ENCODE assay signal across 21 mouse cellular contexts in the genomic region with DNA sequence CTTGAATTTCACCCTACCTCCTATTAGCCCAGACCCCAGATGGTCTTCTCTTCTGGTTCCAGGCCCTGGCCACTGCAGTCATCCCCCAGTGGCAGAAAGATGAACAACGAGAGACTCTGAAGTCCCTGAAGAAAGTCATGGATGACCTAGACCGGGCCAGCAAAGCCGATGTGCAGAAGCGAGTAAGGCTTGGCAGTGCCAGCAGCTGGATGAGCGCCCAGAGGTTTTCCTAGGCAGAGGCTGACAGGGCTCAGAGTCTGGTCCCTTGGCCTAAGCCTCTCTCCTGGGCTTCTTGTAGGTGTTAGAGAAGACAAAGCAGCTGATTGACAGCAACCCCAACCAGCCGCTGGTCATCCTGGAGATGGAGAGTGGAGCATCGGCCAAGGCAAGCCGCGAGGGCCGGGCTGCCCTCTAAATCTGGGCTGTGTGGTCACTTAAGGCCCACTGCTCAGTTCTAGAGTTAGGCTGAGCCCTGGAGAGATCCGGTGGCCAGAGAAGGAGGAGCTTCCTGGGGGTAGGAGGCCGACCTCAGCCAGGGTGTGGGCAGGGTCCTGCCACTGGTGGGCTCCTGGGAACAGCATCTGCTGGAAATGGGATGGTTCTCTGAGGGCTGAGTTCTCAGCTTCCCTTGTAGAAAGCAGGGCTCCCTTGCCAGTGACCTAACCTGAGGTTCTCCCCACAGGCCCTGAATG. TPM values are rescaled to one million over a fixed set of nuclear protein-coding genes. Genes with fewer than 3 reads are reported as not detected.
DNase-seq lines count a peak whose midpoint lies in the region; ATAC-seq and TF ChIP-seq lines count a peak whose summit lies in the region.
"Had no signal": no experiment of that assay in that cellular context is flagged by ENCODE, and none has a peak within 500 bp of the region (broad histone marks: within the 10 kb centered on the region; RNA-seq: fewer than 3 reads in every experiment).

No protein-coding gene starts in this region.

- TF ChIP-seq POLR2A in liver, adult 2 months (IDR thresholded peaks at IDR 0.05; ENCODE audit: extremely low read depth, insufficient read depth, low read length) = no peak

- 74% methylated on average over 12 of the region's 12 CpGs for WGBS in liver, adult 2 months
- WGBS in liver, embryonic 11.5 days = 95% methylated on average over 12 of the region's 12 CpGs
- 92% methylated on average over 12 of the region's 12 CpGs for WGBS in forebrain, embryonic 14.5 days

- ATAC-seq in liver, embryonic 11.5 days (replicated peaks; ENCODE audit: low FRiP score) = no peak
- ATAC-seq in forebrain, embryonic 14.5 days = no peak
- ATAC-seq: liver, postnatal 0 days had no signal

- no peak overlapping the region for H3K4me3 ChIP-seq in liver, adult 2 months (ENCODE audit: insufficient read depth, low read depth, low read length)
- H3K4me3 ChIP-seq in liver, embryonic 11.5 days (ENCODE audit: low read depth, low read length) = no peak overlapping the region
- no peak overlapping the region for H3K4me3 ChIP-seq in forebrain, embryonic 14.5 days (ENCODE audit: low read depth, low read length)
- H3K4me3 ChIP-seq: embryonic facial prominence, embryonic 13.5 days; hindbrain, embryonic 15.5 days had no signal

- no peak overlapping the region for H3K9ac ChIP-seq in liver, adult 2 months (ENCODE audit: low read depth, low read length)
- no peak overlapping the region for H3K9ac ChIP-seq in liver, embryonic 11.5 days (ENCODE audit: low read depth, low read length)
- no peak overlapping the region for H3K9ac ChIP-seq in forebrain, embryonic 14.5 days (ENCODE audit: low read length)
- H3K9ac ChIP-seq: embryonic facial prominence, embryonic 13.5 days; hindbrain, embryonic 15.5 days; liver, postnatal 0 days had no signal

- H3K79me2 ChIP-seq in liver, adult 2 months (ENCODE audit: control insufficient read depth, insufficient read depth, low read length) = no peaks in the 10 kb centered on the region

- H3K27me3 ChIP-seq in liver, adult 2 months (ENCODE audit: control insufficient read depth, insufficient read depth, low read length) = no peaks in the 10 kb centered on the region
- no peaks in the 10 kb centered on the region for H3K27me3 ChIP-seq in liver, embryonic 11.5 days (replicated peaks; ENCODE audit: control insufficient read depth, insufficient read depth, low read length)
- no peaks in the 10 kb centered on the region for H3K27me3 ChIP-seq in forebrain, embryonic 14.5 days (replicated peaks; ENCODE audit: control insufficient read depth, insufficient read depth, low read length)
- H3K27me3 ChIP-seq: embryonic facial prominence, embryonic 13.5 days; hindbrain, embryonic 15.5 days had no signal

- TF ChIP-seq CTCF in liver, adult 2 months (IDR thresholded peaks at IDR 0.05; ENCODE audit: low read depth, low read length) = no peak

- peaks cover 60% of the 10 kb centered on the region for H3K36me3 ChIP-seq in liver, adult 2 months (ENCODE audit: control insufficient read depth, insufficient read depth, low read length)
- H3K36me3 ChIP-seq in liver, embryonic 11.5 days (ENCODE audit: control insufficient read depth, insufficient read depth, low read length) = peaks cover 63% of the 10 kb centered on the region
- H3K36me3 ChIP-seq in forebrain, embryonic 14.5 days (ENCODE audit: control insufficient read depth, insufficient read depth, low read length) = peaks cover 75% of the 10 kb centered on the region

- H3K4me1 ChIP-seq in liver, adult 2 months (ENCODE audit: control insufficient read depth, insufficient read depth, low read length) = peaks cover 15% of the 10 kb centered on the region
- H3K4me1 ChIP-seq in liver, embryonic 11.5 days (replicated peaks; ENCODE audit: control insufficient read depth, insufficient read depth, low read length) = peaks cover 25% of the 10 kb centered on the region
- peaks cover 8% of the 10 kb centered on the region for H3K4me1 ChIP-seq in forebrain, embryonic 14.5 days (ENCODE audit: control insufficient read depth, insufficient read depth, low read length)

- DNase-seq in adrenal gland, postnatal 14 days = peak; percentile 77
- no peak for DNase-seq in adrenal gland, adult 18-20 months (ENCODE audit: low spot score in 2 of 2)
- DNase-seq in heart, adult 18-20 months = peak; percentile 46 to 47
- DNase-seq in heart, adult 8-10 months (ENCODE audit: low spot score) = no peak
- peak; percentile 42 for DNase-seq in liver, adult 2 months (ENCODE audit: extremely low read depth, low read depth, low spot score)
- no peak for DNase-seq in liver, embryonic 11.5 days (ENCODE audit: low spot score)
- DNase-seq in gastrocnemius, postnatal 10 days = peak; percentile 57
- DNase-seq in forebrain, embryonic 14.5 days (ENCODE audit: low spot score) = no peak
- DNase-seq: cerebellum, adult 11-12 months; kidney, adult 9 months; liver, postnatal 0 days; lung, postnatal 4 days; thymus, postnatal 36 days had no signal

- H3K4me2 ChIP-seq in liver, embryonic 11.5 days = no peak overlapping the region
- H3K4me2 ChIP-seq in forebrain, embryonic 14.5 days (ENCODE audit: low read length) = no peak overlapping the region
- H3K4me2 ChIP-seq: embryonic facial prominence, embryonic 13.5 days; hindbrain, embryonic 15.5 days; midbrain, embryonic 11.5 days had no signal

- no peak overlapping the region for H3K27ac ChIP-seq in liver, adult 2 months (replicated peaks; ENCODE audit: insufficient read depth, low read depth, low read length)
- H3K27ac ChIP-seq in liver, embryonic 11.5 days (ENCODE audit: low read depth, low read length) = no peak overlapping the region
- no peak overlapping the region for H3K27ac ChIP-seq in forebrain, embryonic 14.5 days (ENCODE audit: low read depth, low read length)
- H3K27ac ChIP-seq: embryonic facial prominence, embryonic 13.5 days; hindbrain, embryonic 15.5 days; stomach, postnatal 0 days had no signal

- H3K9me3 ChIP-seq in liver, embryonic 11.5 days (ENCODE audit: control insufficient read depth, low read length) = no peaks in the 10 kb centered on the region
- H3K9me3 ChIP-seq in forebrain, embryonic 14.5 days (replicated peaks; ENCODE audit: control insufficient read depth, low read length) = no peaks in the 10 kb centered on the region
- H3K9me3 ChIP-seq: embryonic facial prominence, embryonic 13.5 days; hindbrain, embryonic 15.5 days had no signal

RNA-seq across cellular contexts. Expression of a gene that starts 2.2 kb away (rescaled TPM):
- not detected in 2 replicates for total RNA-seq in adrenal gland, postnatal 14 days (2021)
- not detected for total RNA-seq in adrenal gland, adult 18-20 months (2021)
- total RNA-seq in heart, adult 18-20 months (2021) = not detected
- not detected for total RNA-seq in heart, adult 8-10 months (2022)
- total RNA-seq in liver, adult 2 months (2014; rRNA removed) = not detected in 2 replicates
- polyA plus RNA-seq in liver, adult 2 months (2012; rRNA removed) = not detected in 2 replicates
- polyA plus RNA-seq in liver, embryonic 11.5 days (2014; fragmentation: Nextera tagmentation; extraction: Ambion mirVana) = 25.7 and 31.6 TPM in 2 replicates
- total RNA-seq in gastrocnemius, postnatal 10 days (2021) = not detected
- polyA plus RNA-seq in forebrain, embryonic 14.5 days (2014; fragmentation: Nextera tagmentation; extraction: Ambion mirVana) = not detected in 2 replicates
- total RNA-seq: left cerebral cortex, adult 18-20 months had no signal
- polyA plus RNA-seq: cortical plate, adult 2 months; hindbrain, embryonic 15.5 days; large intestine, adult 2 months had no signal

RNA-seq across cellular contexts. Expression of a gene that starts 21.0 kb away (rescaled TPM):
- 83.5 and 95.6 TPM in 2 replicates for total RNA-seq in adrenal gland, postnatal 14 days (2021)
- 100 to 1,000 TPM in 1 of 2 experiments, 10 to 100 TPM in 1; 81.9 to 140 TPM for total RNA-seq in adrenal gland, adult 18-20 months (2021)
- 10 to 100 TPM; 31.9 to 33.7 TPM for total RNA-seq in heart, adult 18-20 months (2021)
- 10 to 100 TPM; 32.2 to 33.5 (median 33.0) TPM for total RNA-seq in heart, adult 8-10 months (2022)
- 60.1 and 60.5 TPM in 2 replicates for total RNA-seq in liver, adult 2 months (2014; rRNA removed)
- polyA plus RNA-seq in liver, adult 2 months (2012; rRNA removed) = 56.6 and 56.9 TPM in 2 replicates
- 86.5 and 96.2 TPM in 2 replicates for polyA plus RNA-seq in liver, embryonic 11.5 days (2014; fragmentation: Nextera tagmentation; extraction: Ambion mirVana)
- 10 to 100 TPM; 41.5 to 53.4 TPM for total RNA-seq in gastrocnemius, postnatal 10 days (2021)
- polyA plus RNA-seq in forebrain, embryonic 14.5 days (2014; fragmentation: Nextera tagmentation; extraction: Ambion mirVana) = 61.8 and 64.7 TPM in 2 replicates

RNA-seq across cellular contexts. Expression of a gene that starts 22.4 kb away (rescaled TPM):
- 12.1 and 12.6 TPM in 2 replicates for total RNA-seq in adrenal gland, postnatal 14 days (2021)
- 10 to 100 TPM in 1 of 2 experiments, 1 to 10 TPM in 1; 9.4 to 10.0 TPM for total RNA-seq in adrenal gland, adult 18-20 months (2021)
- total RNA-seq in heart, adult 18-20 months (2021) = 10 to 100 TPM; 11.3 to 12.6 TPM
- total RNA-seq in heart, adult 8-10 months (2022) = 10 to 100 TPM in 3 of 4 experiments, 1 to 10 TPM in 1; 9.8 to 11.9 (median 10.9) TPM
- 5.8 and 7.1 TPM in 2 replicates for total RNA-seq in liver, adult 2 months (2014; rRNA removed)
- polyA plus RNA-seq in liver, adult 2 months (2012; rRNA removed) = 3.3 and 3.4 TPM in 2 replicates
- polyA plus RNA-seq in liver, embryonic 11.5 days (2014; fragmentation: Nextera tagmentation; extraction: Ambion mirVana) = 7.1 TPM in 2 replicates
- 10 to 100 TPM in 1 of 2 experiments, 1 to 10 TPM in 1; 9.9 to 10.4 TPM for total RNA-seq in gastrocnemius, postnatal 10 days (2021)
- 7.0 and 7.2 TPM in 2 replicates for polyA plus RNA-seq in forebrain, embryonic 14.5 days (2014; fragmentation: Nextera tagmentation; extraction: Ambion mirVana)

RNA-seq across cellular contexts. Expression of a gene that starts 38.3 kb away (rescaled TPM):
- total RNA-seq in adrenal gland, postnatal 14 days (2021) = 0.19 TPM in 1 of 2 replicates, not detected in the other
- total RNA-seq in adrenal gland, adult 18-20 months (2021) = not detected
- 1 to 10 TPM in 1 of 2 experiments, under 1 TPM in 1; 0.72 to 1.2 TPM for total RNA-seq in heart, adult 18-20 months (2021)
- 1 to 10 TPM in 3 of 4 experiments, under 1 TPM in 1; 0.98 to 2.3 (median 1.3) TPM for total RNA-seq in heart, adult 8-10 months (2022)
- total RNA-seq in liver, adult 2 months (2014; rRNA removed) = not detected in 2 replicates
- polyA plus RNA-seq in liver, adult 2 months (2012; rRNA removed) = not detected in 2 replicates
- polyA plus RNA-seq in liver, embryonic 11.5 days (2014; fragmentation: Nextera tagmentation; extraction: Ambion mirVana) = not detected in 2 replicates
- total RNA-seq in gastrocnemius, postnatal 10 days (2021) = 1 to 10 TPM in 1 of 2 experiments, under 1 TPM in 1; 0.63 to 1.0 TPM
- polyA plus RNA-seq in forebrain, embryonic 14.5 days (2014; fragmentation: Nextera tagmentation; extraction: Ambion mirVana) = 0.42 and 0.61 TPM in 2 replicates
- polyA plus RNA-seq: large intestine, adult 2 months; limb, embryonic 11.5 days; liver, postnatal 0 days; stomach, postnatal 0 days had no signal

RNA-seq across cellular contexts. Expression of a gene that starts 40.5 kb away (rescaled TPM):
- total RNA-seq in adrenal gland, postnatal 14 days (2021) = 41.4 and 47.2 TPM in 2 replicates
- total RNA-seq in adrenal gland, adult 18-20 months (2021) = 10 to 100 TPM; 42.5 TPM
- total RNA-seq in heart, adult 18-20 months (2021) = 100 to 1,000 TPM; 113 to 125 TPM
- 100 to 1,000 TPM; 109 to 143 (median 124) TPM for total RNA-seq in heart, adult 8-10 months (2022)
- 18.3 and 18.4 TPM in 2 replicates for total RNA-seq in liver, adult 2 months (2014; rRNA removed)
- polyA plus RNA-seq in liver, adult 2 months (2012; rRNA removed) = 7.7 and 9.6 TPM in 2 replicates
- 5.1 and 5.3 TPM in 2 replicates for polyA plus RNA-seq in liver, embryonic 11.5 days (2014; fragmentation: Nextera tagmentation; extraction: Ambion mirVana)
- 10 to 100 TPM; 52.9 to 67.6 TPM for total RNA-seq in gastrocnemius, postnatal 10 days (2021)
- 6.7 and 7.7 TPM in 2 replicates for polyA plus RNA-seq in forebrain, embryonic 14.5 days (2014; fragmentation: Nextera tagmentation; extraction: Ambion mirVana)

Comparison
In these comparisons a context has a peak if more than half of its experiments do, and no peak if none do; other contexts are left out.
1. DNase-seq: peak in adrenal gland, postnatal 14 days (single experiment), heart, adult 18-20 months (2 of 2), liver, adult 2 months (single experiment) and gastrocnemius, postnatal 10 days (single experiment); none in adrenal gland, adult 18-20 months (0 of 2), heart, adult 8-10 months (single experiment), liver, embryonic 11.5 days (single experiment) and forebrain, embryonic 14.5 days (single experiment).